Mouse (Mus musculus) monocyte, adult 5-6 weeks (primary cell): ENCODE measurements around the gene Galk1. TPM values are rescaled to one million over a fixed set of nuclear protein-coding genes. Genes with fewer than 3 reads are reported as not detected.
"Not testable (repeated sequence)": the region's sequence is repeated elsewhere in the genome, so short reads cannot be mapped to it uniquely, and the experiment has no call there.

Source experiments
- ATAC-seq: fragments of 153-309, 156-312 bp; replicated peaks from 2 replicates; pipeline ENCODE4 v1.8.0; 2017; ENCODE audit warnings: mild to moderate bottlenecking; ENCODE audit not compliant: low TSS enrichment, insufficient number of reproducible peaks, severe bottlenecking, poor library complexity, low FRiP score
- total RNA-seq: library from RNA; stranded (forward); fragments of 200-1000, 200-491, 200-594 nt; gene quantifications from 3 replicates; pipeline ENCODE4 v1.2.3, GENCODE M21; 2017

The Galk1 gene
- total RNA-seq, 1 experiment from 2014 or later, result 5.8 TPM

DNA sequence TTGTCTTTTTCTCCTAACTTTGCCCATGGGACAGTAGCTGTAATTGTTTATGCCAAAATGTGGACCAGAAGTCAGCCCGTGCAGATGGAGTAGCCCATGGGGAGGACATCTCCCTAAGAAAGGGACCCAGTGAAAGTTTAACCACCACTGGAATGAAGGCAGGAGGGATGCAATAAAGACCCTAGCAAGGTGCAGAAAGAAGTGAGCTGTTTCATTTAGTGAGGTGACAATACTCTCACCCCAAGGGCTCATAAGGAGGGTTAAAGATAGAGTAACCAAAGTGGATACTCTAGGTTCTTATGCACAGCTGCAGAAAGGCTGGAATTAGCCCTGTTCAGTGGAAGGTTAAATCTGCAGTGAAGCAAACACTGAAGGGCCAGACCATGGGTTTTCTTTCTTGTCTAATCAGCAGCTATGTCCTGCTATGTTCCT is 6.9 kb upstream of the Galk1 start:
- ATAC-seq, result no peak

DNA sequence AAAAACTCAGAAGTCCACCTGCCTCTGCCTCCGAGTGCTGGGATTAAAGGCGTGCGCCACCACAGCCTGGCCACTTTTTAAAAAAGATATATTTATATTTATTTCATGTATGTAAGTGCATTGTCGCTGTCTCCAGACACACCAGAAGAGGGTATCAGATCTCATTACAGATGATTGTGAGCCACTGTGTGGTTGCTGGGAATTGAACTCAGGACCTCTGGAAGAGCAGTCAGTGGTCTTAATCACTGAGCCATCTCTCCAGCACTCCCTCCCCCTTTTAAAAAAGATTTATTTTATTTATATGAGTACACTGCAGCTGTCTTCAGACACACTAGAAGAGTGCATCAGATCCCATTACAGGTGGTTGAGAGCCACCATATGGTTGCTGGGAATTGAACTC is 6.3 kb upstream of the Galk1 start:
- not testable (repeated sequence) for ATAC-seq

- peak; percentile 62 for ATAC-seq
Measured at GRCm38 (mm10) chr11:116018106-116018505, 5.6 kb upstream of the Galk1 start.

DNA sequence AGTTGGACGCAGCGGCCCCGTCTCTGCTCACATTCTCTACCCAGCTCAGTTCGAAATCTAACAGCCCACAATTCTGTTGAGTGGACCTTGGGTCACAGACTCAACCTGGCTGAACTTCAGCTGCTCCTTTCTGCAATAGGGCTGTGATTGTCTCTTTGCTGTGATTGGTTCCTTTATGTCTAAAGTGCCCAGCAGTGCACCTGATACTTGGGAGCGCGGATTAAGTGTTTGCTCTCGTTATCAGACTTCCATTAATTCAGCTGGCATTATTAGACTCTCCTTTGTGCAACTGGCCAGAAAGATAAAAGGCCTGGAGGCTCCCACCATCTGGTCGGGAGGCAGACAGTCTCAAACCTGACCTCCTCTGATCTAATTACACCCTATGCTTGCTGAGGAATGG is 2.3 kb upstream of the Galk1 start:
- ATAC-seq, result no peak

DNA sequence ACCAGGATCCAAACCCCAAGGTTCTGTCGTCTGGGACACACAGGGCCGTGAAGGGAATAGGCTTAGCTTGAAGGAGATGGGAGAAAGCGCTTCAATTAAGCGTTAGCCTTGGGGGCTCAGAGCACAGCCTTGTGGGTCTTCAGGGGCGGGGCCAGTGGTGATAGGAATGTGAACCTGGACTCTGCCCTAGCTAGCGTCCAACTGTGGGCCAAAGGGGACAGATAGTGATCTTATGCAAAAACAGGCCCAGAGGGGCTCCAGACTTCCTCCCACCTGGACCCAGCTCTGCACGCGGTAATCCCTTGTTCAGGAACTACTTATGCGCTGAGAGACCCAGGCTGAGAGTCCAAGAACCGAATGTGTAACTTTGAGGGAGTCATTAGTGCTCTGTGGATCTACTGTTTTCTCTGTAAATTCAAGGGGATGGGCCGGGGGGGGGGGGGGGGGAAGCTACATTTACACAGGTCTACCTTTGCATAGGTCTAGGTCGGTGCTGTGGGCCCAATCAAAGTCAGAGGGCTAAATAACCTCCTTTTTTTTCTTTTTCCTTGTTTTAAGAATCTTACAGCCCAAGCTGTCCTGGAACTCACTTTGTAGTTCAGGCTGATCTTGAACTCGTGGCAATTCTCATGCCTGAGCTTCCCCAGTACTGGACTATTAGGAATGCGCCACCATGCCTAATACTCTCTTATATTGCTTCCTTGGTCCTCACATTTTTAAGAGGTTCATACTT is 824 bp downstream of the Galk1 start:
- no peak for ATAC-seq

DNA sequence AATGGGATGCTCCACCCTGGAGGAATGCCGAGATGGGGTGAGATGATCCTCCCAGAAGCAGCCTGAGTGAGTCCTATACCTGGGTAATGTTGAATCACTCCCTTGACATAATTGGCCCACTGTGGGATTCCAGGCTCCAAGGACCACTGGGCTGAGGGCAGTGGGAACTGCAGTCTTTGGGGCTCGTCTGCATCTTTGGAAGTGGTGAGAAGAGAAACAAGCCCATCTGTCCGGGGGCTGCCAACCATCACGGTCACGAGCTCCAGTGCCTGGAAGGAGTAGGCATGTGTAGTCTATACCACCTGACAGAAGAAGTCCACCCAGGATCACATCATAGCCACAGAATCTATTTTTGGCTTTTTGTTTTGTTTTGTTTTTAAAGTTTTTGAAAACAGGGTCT is 1.6 kb downstream of the Galk1 start:
- ATAC-seq, result no peak

- ATAC-seq, result no peak
Measured at GRCm38 (mm10) chr11:116010146-116010545, 2.4 kb downstream of the Galk1 start.

GRCm38 (mm10) chr11:116009661-116010060 is 2.9 kb downstream of the Galk1 start:
- ATAC-seq, result no peak

DNA sequence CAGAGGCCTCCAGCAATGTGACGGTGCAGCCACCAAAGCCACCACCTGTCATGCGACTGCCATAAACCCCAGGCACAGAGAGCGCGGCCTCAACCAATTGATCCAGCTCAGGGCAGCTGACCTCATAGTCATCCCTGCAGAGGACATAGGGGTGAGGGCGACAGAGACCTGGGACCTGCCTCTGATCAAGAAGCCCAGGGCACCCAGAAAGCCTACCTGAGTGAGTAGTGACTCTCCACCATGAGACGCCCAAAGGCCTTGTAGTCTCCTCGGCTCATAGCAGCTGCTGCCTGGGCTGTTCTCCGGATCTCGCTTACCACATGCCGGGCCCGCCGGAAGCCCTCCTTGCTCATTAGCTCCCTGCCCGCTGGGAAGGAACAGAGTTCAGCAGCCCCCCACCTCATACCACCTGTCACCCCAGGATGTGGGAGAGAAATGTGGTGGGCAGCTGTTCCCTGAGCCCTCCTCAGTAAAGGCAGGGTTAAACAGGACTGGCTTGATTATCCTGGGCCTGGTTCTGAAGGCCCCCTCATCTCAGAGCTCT is 3.6 kb downstream of the Galk1 start:
- no peak for ATAC-seq

GRCm38 (mm10) chr11:116008411-116008810 is 4.1 kb downstream of the Galk1 start:
- no peak for ATAC-seq

GRCm38 (mm10) chr11:116007095-116007850 is 5.2 kb downstream of the Galk1 start:
- ATAC-seq, result no peak

GRCm38 (mm10) chr11:116005701-116006419 is 6.7 kb downstream of the Galk1 start:
- ATAC-seq, result no peak

- ATAC-seq, result peak; percentile 62
Measured at GRCm38 (mm10) chr11:116004840-116005700, 7.4 kb downstream of the Galk1 start.

GRCm38 (mm10) chr11:116004186-116004823 is 8.2 kb downstream of the Galk1 start:
- no peak for ATAC-seq

GRCm38 (mm10) chr11:116002894-116003293 is 9.6 kb downstream of the Galk1 start:
- no peak for ATAC-seq

GRCm38 (mm10) chr11:116001725-116002124 is 10.8 kb downstream of the Galk1 start:
- no peak for ATAC-seq

DNA sequence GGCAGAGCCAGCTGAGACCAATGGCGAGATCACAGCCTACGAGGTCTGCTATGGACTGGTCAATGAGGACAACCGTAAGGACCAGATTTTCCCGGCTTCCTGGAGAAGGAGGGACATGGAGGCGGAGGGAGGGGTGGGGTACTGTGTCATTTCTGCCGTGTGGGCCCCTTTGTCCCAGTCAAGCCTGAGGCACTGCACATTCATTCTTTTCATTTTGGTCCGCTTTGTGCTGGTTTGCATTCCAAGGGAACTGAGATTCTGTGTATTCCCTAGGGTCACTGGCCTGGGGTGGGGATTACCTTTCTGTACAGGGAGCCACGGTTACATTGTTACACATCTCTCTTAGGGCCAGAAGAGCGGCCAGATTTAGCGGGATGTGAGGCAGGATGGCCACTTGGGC is 11.9 kb downstream of the Galk1 start:
- no peak for ATAC-seq
